In the genomic region with DNA sequence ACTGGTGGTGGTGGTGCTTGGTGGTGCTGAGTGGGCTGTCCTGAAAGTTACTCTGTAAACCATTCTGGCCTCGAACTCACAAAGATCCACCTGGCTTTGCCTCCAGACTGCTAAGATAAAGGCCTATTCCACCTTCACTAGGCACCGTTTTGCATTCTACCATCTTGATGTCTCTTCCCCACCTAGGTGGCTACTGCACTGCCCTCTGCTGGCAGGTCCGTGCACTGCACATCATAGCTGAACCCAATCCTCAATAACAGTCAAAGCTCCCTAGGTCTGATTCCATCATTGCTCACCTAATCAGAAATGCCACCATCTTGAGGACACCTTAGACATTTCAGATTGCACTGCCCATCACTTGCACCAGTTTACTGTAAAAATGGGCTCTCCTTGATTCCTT, we compare ENCODE assay signal across 9 mouse cellular contexts.
DNase-seq lines count a peak whose midpoint lies in the region; ATAC-seq and TF ChIP-seq lines count a peak whose summit lies in the region.
"Had no signal": no experiment of that assay in that cellular context is flagged by ENCODE, and none has a peak within 500 bp of the region (broad histone marks: within the 10 kb centered on the region; RNA-seq: fewer than 3 reads in every experiment).

No protein-coding gene starts in this region.

- H3K9me3 ChIP-seq in hindbrain, embryonic 10.5 days, result no peaks in the 10 kb centered on the region
- H3K9me3 ChIP-seq in hindbrain, embryonic 13.5 days, result no peaks in the 10 kb centered on the region
- H3K9me3 ChIP-seq: lung, embryonic 15.5 days had no signal

- peak; percentile 80 for TF ChIP-seq CTCF in cerebellum, adult 2 months (IDR thresholded peaks at IDR 0.05; ENCODE audit: borderline replicate concordance, insufficient read depth, low read depth, low read length)

- ATAC-seq in hindbrain, embryonic 13.5 days (ENCODE audit: low FRiP score), result no peak

- H3K4me2 ChIP-seq in hindbrain, embryonic 13.5 days, result no peak overlapping the region
- H3K4me2 ChIP-seq: lung, embryonic 15.5 days had no signal

- TF ChIP-seq POLR2A in cerebellum, adult 2 months (IDR thresholded peaks at IDR 0.05; ENCODE audit: borderline replicate concordance, insufficient read depth, low read length), result no peak

- no peak overlapping the region for H3K4me3 ChIP-seq in hindbrain, embryonic 10.5 days
- no peak overlapping the region for H3K4me3 ChIP-seq in hindbrain, embryonic 13.5 days
- no peak overlapping the region for H3K4me3 ChIP-seq in cerebellum, adult 2 months (replicated peaks; ENCODE audit: insufficient read depth, low read depth, low read length)
- H3K4me3 ChIP-seq: lung, embryonic 15.5 days had no signal

- H3K27me3 ChIP-seq in hindbrain, embryonic 10.5 days (ENCODE audit: insufficient read depth, poor library complexity, severe bottlenecking), result no peaks in the 10 kb centered on the region
- H3K27me3 ChIP-seq in hindbrain, embryonic 13.5 days, result no peaks in the 10 kb centered on the region
- no peaks in the 10 kb centered on the region for H3K27me3 ChIP-seq in cerebellum, adult 2 months (ENCODE audit: control insufficient read depth, insufficient read depth, low read length)
- H3K27me3 ChIP-seq: lung, embryonic 15.5 days had no signal

- no peak overlapping the region for H3K9ac ChIP-seq in hindbrain, embryonic 13.5 days
- H3K9ac ChIP-seq: lung, embryonic 15.5 days had no signal

- WGBS in hindbrain, embryonic 10.5 days, result 28% methylated on average over 3 of the region's 3 CpGs
- 34% methylated on average over 3 of the region's 3 CpGs for WGBS in hindbrain, embryonic 13.5 days
- WGBS in cerebellum, adult 2 months, result 34% methylated on average over 3 of the region's 3 CpGs

- no peaks in the 10 kb centered on the region for H3K4me1 ChIP-seq in hindbrain, embryonic 10.5 days (replicated peaks)
- no peaks in the 10 kb centered on the region for H3K4me1 ChIP-seq in hindbrain, embryonic 13.5 days (replicated peaks)
- H3K4me1 ChIP-seq in cerebellum, adult 2 months (ENCODE audit: control insufficient read depth, insufficient read depth, low read length), result no peaks in the 10 kb centered on the region
- H3K4me1 ChIP-seq: lung, embryonic 15.5 days had no signal

- no peak overlapping the region for H3K27ac ChIP-seq in hindbrain, embryonic 10.5 days
- H3K27ac ChIP-seq in hindbrain, embryonic 13.5 days, result no peak overlapping the region
- no peak overlapping the region for H3K27ac ChIP-seq in cerebellum, adult 2 months (ENCODE audit: insufficient read depth, low read length)
- H3K27ac ChIP-seq: lung, embryonic 15.5 days had no signal

- peak; percentile 71 for DNase-seq in hindbrain, embryonic 10.5 days (ENCODE audit: low spot score)
- peak; percentile 15 for DNase-seq in MEL-GATA-1-ER (ENCODE audit: extremely low read depth, low read depth)
- peak; percentile 30 to 61 for DNase-seq in cerebellum, adult 2 months
- DNase-seq in frontal cortex, postnatal 25 days (ENCODE audit: low spot score in 2 of 2), result peak; percentile 26 to 41
- peak; percentile 6 to 57 for DNase-seq in left cerebral cortex, adult 8-10 months (ENCODE audit: low spot score in 2 of 2)
- peak; percentile 8 for DNase-seq in naive thymus-derived CD4-positive, alpha-beta T cell, adult 2 months (ENCODE audit: low read depth)
- peak; percentile 6 to 12 for DNase-seq in thymus, postnatal 36 days

- no peaks in the 10 kb centered on the region for H3K36me3 ChIP-seq in hindbrain, embryonic 10.5 days
- no peaks in the 10 kb centered on the region for H3K36me3 ChIP-seq in hindbrain, embryonic 13.5 days
- H3K36me3 ChIP-seq: lung, embryonic 15.5 days had no signal

Comparison
In these comparisons a context has a peak if more than half of its experiments do, and no peak if none do; other contexts are left out.
1. DNase-seq: peak in every context shown above with its lines; median percentile 71 in hindbrain, embryonic 10.5 days; 46 in cerebellum, adult 2 months; 34 in frontal cortex, postnatal 25 days; 32 in left cerebral cortex, adult 8-10 months; 15 in MEL-GATA-1-ER; 9 in thymus, postnatal 36 days; 8 in naive thymus-derived CD4-positive, alpha-beta T cell, adult 2 months.